Mouse (Mus musculus) mouse trophoblast stem cell (cell line): ENCODE data around the gene Ammecr1.

Source experiments
- in situ Hi-C, 2 experiments: fragments of 300-500 bp; cut with MseI, MboI; formaldehyde crosslinking; loops; 2 replicates in 1 of 2; 3 replicates in 1 of 2; pipeline ENCODE4 v1.15.1; 2025

Gene Ammecr1

DNA sequence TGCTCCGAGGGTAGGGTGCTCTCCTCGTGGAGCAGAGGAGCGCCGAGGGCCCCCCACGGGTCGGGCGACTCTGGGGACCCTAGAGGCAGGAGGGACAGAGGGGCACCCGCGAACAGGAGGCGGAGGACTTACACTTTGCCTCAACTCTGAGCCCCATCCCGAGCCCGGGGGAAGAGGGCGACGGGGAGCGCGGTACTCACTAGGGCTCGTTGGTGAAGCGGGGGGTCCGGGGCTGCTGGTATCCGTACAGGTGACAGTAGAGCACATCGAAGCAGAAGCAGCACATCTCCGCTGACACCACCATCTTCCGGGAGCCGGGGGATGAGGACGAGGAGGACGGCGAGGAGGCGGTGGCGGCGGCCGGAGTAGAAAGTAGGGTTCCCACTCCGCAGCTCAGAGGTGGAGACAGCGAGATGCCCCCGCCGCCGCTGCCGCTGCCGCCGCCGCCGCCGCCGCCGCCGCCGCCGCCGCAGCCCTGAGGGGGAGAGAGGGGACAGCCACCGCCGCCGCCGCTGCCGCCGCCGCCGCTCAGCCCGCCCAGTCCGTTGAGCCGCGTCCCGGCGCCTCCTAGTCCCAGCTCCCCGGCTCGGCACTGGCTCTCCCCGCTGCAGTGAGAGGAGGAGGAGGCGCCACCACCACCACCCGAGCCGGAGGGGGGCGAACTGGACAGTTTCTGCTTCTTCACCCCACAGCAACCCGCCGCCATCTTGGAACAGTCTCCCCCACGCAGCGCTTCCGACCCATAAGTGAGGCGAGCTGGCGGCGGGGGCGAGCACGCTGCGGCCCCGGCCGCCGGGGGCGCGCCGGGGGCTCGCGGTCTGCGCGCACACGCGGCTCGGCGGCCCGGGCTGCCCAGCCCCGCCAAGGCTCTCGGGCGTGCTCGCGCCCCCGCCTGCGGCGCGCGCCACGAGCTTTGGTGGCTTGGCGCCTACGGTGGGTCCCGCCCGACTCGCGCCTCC lies at the start of gene Ammecr1:
Ammecr1 (minus strand) TSS at position 721 of the 959 bp plus-strand sequence.
- in situ Hi-C loops: no loop called here

DNA sequence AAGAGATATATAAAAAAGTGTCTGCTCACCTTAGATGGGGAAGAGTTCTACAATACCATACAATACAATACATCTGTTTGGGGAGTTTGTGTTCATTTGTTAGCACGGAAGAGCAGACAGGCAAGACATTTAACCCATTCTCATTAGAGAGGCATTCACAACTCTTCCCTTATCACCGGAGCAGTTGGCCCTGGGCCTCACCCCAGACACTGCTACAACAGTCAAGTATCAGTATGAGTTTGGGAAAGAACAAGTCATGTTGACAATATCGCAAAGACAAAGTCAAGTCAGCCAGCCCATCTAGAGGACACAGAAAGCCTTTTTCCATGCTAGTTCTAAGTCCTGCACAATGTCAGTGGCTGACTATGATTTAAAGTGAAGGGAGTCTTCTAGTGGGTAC lies 47.6 kb upstream of the Ammecr1 start:
- in situ Hi-C loops: no loop called here

DNA sequence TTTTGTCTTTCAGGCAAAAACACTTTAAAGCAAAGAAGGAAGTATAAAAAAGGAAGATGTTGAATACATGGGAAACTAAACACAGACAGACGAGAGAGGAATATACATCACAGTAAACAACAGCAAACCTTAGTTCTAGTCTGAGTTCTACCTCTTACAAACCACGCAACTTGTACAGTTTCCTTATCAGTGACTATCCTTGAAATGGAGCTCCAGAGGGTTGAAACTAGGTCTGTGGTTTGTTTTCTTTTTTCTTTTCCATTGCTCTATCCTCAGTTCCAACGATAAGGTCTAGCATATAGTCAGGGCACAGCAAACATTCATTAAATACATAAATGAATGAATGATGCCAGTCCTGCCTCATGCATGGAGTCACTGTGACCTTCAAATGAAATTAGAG lies 45.8 kb upstream of the Ammecr1 start:
- in situ Hi-C loops: no loop called here

DNA sequence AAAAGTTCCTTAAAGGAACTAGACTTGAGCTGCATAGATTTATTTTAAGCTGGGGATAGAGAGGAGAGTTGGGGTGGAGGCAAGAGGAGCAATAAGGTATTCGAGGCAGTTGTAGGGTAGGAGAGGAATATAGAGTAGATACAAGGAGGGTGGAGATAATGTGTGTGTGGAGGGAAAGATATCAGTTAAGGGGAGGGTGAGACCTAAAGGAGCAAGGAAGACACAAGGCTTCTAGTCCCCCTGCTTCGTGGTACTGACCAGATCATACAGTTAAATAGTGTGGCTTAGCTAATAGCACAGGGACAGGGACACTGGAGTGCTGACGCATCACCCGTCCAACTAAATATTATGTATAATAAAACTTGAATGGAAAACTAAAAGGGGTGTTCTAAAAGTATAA lies 45.3 kb upstream of the Ammecr1 start:
- in situ Hi-C loops: no loop called here

DNA sequence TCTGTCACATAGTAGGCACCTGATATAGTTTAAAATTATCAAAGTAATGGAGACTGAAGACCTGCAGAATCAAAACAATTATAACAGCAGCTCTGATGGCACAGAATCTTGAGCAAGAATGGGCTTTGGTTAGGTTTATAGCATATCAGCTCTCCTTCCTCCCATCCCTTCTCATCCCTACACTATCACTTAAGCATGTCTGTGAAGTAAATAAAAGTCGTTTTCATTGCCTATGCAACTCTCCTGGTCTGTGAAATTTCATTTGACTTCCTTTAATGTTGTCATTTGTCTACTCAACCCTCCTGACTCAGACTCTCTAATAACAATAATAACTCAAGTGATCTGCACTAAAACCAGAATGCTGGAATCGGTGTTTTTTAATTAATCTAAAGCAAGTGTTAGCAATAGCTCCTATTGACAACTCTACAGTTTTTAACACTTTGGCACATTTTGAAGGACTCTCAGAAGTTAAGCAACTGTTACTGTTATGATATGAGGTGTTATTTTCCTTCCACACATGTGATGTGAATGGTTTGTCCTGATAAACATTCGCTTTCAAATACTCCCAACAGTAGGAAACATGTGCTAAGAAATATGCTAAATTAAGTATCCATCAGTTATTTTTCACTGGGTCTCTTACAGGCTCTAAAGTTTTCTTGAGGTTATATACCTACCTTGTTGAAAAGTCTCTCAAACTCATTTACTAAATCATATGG lies 37.8 kb upstream of the Ammecr1 start:
- in situ Hi-C loops: no loop called here

DNA sequence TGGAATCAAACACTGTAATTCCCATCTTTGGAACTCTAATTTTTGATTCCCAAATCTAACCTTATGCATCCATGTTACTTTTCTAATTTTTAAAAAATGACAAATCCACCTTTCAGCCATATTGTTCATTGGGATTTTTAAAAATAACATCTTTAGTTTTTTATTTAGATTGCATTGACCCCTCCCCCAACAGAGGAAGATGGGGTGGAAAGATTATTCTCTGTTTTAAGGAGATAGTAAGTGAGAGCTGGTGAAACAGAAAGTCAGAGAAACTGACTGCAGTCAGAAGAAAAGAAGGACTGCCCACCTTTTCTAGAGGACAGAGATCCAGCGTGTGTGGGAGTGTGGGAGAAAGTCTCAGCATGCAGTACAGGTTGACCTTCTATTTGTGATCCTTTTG lies 30.7 kb upstream of the Ammecr1 start:
- in situ Hi-C loops: no loop called here

DNA sequence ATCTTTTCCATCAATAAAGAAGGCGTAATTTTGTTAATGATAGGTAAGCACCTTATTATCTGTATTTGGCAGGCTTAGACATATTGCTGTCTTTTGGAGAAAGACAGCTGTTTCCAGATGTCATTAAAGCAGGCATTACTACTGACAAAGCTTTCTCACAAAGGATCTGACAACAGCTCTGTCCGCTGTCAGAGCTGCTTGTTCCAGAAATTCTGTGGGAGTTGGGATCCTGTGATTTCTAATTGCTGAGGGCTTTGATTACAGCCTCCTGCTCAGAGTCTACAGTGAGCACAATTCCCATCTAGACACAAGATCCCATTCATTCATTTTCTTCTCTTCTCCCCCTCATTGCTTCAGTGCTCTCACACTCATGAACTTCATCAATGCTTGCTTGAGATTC lies 28.0 kb upstream of the Ammecr1 start:
- in situ Hi-C loops: no loop called here

DNA sequence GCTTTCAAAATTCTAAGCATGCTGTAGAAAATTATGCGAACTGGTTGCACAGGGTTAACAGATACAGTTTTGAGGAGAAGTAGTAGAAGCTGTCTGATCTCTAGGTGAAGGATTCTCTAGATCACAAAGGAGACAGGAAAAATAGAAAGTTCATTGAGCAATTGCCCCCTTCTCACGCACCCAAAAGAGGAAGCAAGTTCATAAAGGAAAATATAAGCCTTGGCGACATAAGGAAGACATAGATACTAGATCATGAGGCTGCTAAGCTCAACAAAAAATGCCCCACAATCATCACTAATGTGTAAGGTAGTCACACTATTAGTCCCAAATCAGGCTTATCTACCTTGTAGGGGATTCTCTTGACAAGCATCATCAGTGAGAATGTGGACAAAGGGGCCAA lies 17.6 kb upstream of the Ammecr1 start:
- in situ Hi-C loops: no loop called here

DNA sequence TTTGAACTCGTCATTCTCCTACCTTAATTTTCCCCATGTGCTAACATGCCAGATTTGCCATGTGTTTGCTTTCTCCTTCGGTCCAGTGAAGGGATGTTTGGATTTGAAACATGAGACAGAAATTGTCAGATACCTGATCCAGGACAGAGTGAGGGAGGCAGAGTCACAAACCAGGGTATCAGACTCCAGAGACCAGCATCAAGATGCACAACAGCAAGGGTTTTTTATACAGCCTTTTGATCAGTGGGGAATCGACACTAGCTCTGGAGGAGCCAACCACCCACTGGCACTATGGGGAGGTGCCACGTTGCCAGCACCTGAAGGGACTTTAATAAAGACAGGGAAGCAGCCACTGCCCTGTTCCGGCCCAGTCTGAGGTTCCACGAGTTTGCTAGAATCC lies 17.1 kb upstream of the Ammecr1 start:
- in situ Hi-C loops: no loop called here

DNA sequence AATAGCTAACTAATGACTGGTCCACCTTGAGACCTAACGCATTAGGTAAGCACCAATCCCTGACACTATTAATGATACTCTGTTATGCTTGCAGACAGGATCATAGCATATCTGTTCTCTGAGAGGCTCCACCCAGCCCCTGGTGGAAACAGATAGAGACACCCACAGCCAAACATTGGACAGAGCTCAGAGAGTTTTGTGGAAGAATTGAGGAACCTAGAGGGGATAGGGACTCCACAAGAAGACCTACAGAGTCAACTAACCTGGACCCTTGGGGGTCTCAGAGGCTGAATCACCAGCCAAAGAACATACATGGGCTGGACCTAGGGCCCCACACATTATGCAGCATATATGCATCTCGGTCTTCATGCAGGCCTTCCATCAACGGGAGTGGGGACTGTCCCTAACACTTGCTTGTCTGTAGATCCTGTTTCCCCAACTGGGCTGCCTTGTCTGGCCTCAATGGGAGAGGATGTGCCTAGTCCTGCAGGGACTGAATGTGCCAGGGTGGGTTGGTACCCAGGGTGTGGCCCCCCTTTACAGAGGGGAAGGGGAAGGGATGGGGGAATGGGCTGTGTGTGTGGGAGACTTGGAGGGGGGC lies 15.1 kb upstream of the Ammecr1 start:
- in situ Hi-C loops: no loop called here

DNA sequence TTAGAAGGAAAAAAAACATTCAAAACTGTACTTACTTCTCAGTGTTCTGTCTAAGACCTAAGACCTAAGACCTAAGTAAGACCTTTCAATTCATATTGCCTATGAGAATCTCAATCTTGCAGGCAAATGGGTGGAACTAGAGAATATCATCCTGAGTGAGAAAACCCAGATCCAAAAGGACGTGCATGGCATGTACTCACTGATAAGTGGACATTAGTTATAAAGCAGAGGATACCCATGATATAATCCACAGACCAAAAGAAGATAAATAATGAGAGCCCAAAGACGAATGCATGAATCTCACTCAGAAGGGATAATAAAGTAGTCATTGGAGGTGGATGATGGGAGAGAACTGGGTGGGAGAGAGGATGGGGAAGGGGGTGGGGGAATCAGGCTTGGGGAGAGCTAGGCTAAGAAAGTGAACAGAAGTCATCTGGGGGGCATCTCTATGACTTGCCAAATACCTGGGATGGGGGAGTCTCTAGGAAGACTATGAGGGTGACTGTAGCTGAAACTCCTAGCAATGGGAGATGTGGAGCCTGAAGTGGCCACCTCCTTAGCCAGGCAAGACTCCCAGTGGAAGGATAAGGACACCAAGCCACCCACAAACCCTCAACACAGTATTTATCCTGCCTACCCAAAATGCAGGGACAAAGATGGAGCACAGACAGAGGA lies 14.5 kb upstream of the Ammecr1 start:
- in situ Hi-C loops: no loop called here

DNA sequence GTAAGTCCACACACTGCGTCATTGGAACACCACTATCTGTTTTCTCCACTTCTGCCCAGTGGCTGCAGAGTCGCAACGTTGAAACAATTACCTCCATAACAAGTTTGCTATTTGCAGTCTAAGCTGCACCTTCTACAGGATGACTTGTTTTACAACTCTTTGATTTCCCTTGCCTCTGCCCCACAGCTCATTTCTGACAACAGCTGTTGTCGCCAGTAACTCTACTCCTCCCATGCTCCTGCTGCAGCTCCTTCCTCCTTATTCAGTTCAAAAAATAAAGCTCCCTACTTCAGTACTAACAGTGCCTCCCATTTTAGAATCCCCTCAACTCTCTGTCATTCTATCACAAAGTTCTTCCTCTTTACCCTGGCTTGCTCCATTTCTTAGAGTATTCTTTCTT lies 12.7 kb upstream of the Ammecr1 start:
- in situ Hi-C loops: no loop called here

DNA sequence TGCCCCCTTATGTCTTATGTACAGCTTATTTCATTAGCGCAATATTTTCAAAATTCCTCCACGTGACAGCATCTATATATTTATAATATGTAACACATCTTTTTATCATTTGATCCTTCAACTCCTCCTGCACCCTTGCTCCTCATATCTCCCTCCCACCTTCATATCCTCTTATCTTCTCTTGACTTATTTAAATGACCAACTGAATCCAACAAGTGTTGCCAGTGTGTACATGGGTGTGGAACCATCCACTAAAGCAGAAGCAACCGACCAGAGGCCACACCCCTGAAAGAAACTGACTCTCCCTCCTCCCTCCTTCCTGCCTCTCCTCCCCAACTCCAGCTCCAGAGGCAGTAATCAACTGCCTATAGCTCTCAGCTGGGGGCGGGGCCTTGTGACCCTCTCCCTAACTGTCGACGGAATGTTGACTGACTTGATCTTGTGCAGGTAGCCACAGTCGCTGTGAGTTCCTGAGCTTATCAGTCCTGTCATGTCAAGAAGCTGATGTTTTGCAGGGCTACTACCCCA lies 6.0 kb upstream of the Ammecr1 start:
- in situ Hi-C loops: no loop called here

DNA sequence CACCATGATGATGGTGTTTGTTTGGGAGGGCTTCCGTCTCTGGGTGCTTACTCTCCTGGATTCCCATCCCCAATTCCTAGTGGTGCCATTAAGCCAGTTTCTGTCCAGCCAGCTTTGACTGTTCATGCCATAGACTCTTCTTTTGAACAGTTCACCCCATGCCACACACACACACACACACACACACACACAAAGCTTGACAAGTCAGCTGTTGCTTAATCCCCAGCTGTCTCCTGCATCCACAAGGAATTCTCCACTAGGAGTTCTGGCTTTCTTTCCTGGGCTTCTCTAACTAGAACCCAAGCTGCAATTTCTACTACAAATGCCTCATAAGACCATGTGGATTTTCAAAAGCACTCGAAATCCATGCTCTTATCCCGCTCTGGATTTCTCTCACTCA lies 5.2 kb upstream of the Ammecr1 start:
- in situ Hi-C loops: no loop called here

DNA sequence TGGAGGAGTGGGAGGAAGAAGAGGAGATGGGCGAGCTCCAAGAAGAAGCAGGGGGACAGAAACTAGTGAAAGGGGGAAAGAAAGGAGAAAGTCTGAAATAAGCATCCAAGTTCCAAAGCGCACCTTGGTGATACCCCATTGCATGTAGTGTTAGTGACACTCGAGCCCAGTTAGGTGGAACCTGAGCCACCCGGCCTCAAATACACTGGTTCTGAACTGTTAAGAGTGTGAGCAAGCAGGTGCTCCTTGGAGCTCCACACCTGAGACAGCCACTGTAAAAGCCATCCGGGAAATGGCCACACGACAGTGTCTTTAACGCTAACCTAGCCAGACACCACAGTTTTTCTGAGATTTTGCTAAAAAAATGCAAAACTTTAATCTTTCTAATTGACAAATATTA lies 539 bp upstream of the Ammecr1 start:
- in situ Hi-C loops: no loop called here

DNA sequence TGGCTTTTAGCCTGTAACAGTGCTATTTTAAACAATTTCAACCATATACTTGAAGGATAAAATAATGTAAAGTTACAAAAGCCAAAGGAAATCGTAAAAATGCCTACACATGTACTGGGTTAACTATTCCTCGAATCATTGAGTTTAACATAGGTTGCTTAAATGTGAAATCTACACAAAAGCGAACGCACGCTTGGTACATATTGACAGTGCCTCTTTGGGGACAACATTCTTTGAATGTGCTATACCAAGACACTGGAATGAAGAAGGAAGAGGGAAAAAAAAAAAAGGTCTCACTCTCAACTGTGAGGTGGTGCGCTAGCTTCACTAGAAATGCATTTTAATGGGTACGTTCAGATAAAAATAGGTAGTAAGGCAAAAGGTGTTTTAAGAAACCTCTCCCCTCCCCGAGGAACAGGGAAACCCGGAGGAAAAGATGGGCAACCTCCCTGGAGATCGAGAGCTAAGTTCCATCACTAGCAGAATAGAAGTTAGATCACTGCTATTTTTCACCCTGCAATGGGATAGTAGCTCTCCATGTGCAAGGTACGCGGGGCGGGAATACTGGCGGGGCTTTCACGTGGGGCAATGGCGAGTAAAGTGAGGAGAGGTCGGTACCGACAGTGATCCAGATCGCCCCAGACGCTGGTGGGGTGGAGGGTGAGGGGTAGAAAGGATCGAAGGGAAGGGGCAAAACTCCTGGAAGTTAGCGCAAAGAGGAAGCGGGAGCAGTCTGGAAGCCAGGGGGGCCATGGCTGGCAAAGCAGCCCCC lies 1.1 kb downstream of the Ammecr1 start:
- in situ Hi-C loops: no loop called here

DNA sequence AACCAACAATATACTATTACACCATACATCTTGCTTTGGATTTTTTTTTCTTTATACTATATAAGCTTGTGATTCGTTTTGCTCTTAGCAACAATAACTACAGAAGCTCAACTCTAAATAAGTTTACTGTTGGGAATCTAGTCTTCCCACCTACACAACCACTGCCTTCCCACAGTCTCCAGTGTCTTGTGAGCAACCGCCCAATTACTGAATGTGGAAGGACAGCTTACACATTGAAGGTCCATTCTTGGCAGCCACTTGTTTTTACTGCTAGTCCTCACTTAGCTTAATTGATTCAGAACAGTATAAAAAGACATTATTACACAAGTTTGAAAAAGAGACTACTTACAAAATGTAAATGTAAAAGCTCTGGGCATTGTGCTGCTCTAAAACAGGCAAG lies 6.1 kb downstream of the Ammecr1 start:
- in situ Hi-C loops: no loop called here

DNA sequence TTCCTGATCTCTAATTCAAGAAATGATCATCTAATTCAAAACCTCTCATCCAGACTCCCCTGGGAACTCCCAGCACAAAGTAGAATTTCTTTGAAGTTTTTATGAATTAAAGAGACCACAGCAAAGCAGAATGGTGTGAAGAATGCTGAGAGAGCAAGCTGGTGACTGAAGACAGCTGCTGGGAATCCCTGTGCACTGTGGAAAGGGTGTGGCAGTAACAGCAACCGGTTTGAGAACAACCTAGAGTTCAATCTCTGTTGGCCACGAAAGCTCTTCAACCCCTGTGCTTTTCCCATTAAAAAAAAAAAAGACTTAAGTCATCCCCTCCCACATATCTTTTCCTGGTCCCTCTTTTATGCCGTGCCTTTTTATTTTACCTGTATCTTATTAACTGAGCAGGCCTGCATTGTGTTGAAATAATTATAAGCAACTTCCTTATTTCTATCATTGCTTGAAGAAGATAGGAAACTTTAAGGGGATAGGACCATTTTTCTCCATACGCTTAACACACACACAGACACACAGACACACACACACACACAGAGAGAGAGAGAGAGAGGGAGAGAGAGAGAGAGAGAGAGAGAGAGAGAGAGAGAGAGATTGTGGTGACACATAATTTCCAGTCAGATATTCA lies 6.7 kb downstream of the Ammecr1 start:
- in situ Hi-C loops: no loop called here

DNA sequence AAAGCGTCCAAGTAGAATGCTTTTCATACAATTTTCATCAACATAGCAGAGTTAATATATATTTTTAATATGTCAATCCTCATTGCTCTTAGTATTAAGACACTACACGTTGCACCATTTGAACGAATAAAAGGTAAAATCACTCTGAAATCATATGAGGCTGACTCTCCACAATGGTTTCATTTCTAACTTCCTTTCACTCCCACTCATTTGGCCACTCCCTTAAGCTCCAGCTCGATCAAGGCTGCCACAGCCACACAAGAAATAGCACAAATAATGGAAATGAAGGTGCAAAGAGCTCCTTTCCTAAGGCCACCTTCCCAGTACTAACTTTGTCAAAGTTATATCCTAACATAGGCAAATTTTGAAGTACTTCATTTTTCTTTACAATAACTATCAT lies 38.1 kb downstream of the Ammecr1 start:
- in situ Hi-C loops: no loop called here

DNA sequence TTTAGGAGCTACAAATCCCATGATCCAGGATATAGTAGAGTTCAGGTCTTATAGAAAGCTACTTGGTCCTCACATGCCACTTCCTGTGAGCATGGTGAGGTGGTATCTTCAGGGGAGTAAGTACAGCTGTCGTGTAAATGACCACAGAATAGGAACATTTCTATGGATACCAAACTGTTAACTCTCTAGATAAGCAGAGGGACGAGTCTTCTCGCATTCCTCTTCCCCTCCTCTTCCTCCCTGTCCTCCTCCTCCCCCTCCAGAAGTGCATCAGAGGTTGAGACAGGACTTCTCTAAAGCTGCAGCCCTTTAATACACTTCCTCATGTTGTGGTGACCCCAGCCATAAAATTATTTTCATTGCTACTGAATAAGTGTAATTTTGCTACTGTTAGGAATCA lies 49.1 kb downstream of the Ammecr1 start:
- in situ Hi-C loops: no loop called here

DNA sequence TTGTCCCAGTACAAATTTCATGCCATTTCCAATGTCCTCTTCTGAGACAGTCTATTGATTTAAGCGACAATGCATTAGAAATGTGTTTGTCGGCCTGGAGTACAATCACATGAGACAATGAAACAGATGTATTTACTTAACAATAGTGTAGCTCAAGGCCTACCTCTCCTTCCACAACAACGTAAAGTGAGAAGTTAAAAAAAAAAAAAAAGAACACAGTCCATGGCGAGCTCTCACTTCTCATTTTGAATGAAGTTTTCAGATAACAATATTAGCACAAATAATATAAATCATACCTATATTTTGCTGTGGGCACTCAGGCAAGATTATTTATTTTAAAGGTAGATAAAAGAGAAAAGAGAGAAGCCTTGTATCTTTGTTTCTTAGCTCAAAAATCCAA lies 49.8 kb downstream of the Ammecr1 start:
- in situ Hi-C loops: no loop called here
